Mouse (Mus musculus): ENCODE data around the gene Gng7. TPM values are rescaled to one million over a fixed set of nuclear protein-coding genes. Genes with fewer than 3 reads are reported as not detected.
"Not testable (repeated sequence)": the region's sequence is repeated elsewhere in the genome, so short reads cannot be mapped to it uniquely, and the experiment has no call there.

Gene Gng7
- 2.2 and 4.8 TPM in 2 replicates for polyA plus RNA-seq (2014; fragmentation: Nextera tagmentation; extraction: Ambion mirVana)

GRCm38 (mm10) chr10:81014393-81015384 lies at the start of gene Gng7:
Gng7 (minus strand) TSS chr10:81014945.
- WGBS: 10% methylated on average over 31 of the region's 31 CpGs
- peak; percentile 98 for ATAC-seq (ENCODE audit: low FRiP score, low TSS enrichment)
- Histone ChIP-seq H3K4me3 (ENCODE audit: low read length) (peak within 1 kb of the TSS; percentile 41), H3K9me3 (ENCODE audit: control insufficient read depth, low read length) (no peaks in the 10 kb centered on the region), H3K4me1 (ENCODE audit: control insufficient read depth, insufficient read depth, low read length) (0 out of 2 replicates have a peak, but pooled peaks cover 4% of the 10 kb centered on the region), H3K36me3 (ENCODE audit: control insufficient read depth, insufficient read depth, low read length) (no peaks in the 10 kb centered on the region), H3K27me3 (ENCODE audit: control insufficient read depth, insufficient read depth, low read length) (no peaks in the 10 kb centered on the region), H3K4me2 (replicated peaks; ENCODE audit: low read depth, low read length) (peak within 1 kb of the TSS; percentile 57), H3K27ac (ENCODE audit: low read depth, low read length) (no peak within 1 kb of the TSS), H3K9ac (ENCODE audit: low read depth, low read length) (peak within 1 kb of the TSS; percentile 54)

GRCm38 (mm10) chr10:81064519-81064918 lies 49.8 kb upstream of the Gng7 start:
- ATAC-seq (ENCODE audit: low FRiP score, low TSS enrichment); H3K9me3 ChIP-seq (ENCODE audit: control insufficient read depth, low read length); H3K9ac ChIP-seq (ENCODE audit: low read depth, low read length); H3K27ac ChIP-seq (ENCODE audit: low read depth, low read length); H3K4me2 ChIP-seq (replicated peaks; ENCODE audit: low read depth, low read length); H3K36me3 ChIP-seq (ENCODE audit: control insufficient read depth, insufficient read depth, low read length); H3K4me3 ChIP-seq (ENCODE audit: low read length); H3K27me3 ChIP-seq (ENCODE audit: control insufficient read depth, insufficient read depth, low read length); H3K4me1 ChIP-seq (ENCODE audit: control insufficient read depth, insufficient read depth, low read length): not testable (repeated sequence)
- WGBS: 90% methylated on average over 8 of the region's 8 CpGs

- Histone ChIP-seq H3K4me1 (ENCODE audit: control insufficient read depth, insufficient read depth, low read length) (peaks cover 11% of the 10 kb centered on the region), H3K36me3 (ENCODE audit: control insufficient read depth, insufficient read depth, low read length) (no peaks in the 10 kb centered on the region), H3K4me3 (ENCODE audit: low read length) (no peak overlapping the region), H3K27ac (ENCODE audit: low read depth, low read length) (no peak overlapping the region), H3K9ac (ENCODE audit: low read depth, low read length) (no peak overlapping the region), H3K9me3 (ENCODE audit: control insufficient read depth, low read length) (no peaks in the 10 kb centered on the region), H3K27me3 (ENCODE audit: control insufficient read depth, insufficient read depth, low read length) (no peaks in the 10 kb centered on the region), H3K4me2 (replicated peaks; ENCODE audit: low read depth, low read length) (no peak overlapping the region)
- ATAC-seq (ENCODE audit: low FRiP score, low TSS enrichment): no peak
- 69% methylated on average over 4 of the region's 4 CpGs for WGBS
These were observed 48.0 kb upstream of the Gng7 start for GRCm38 (mm10) chr10:81062710-81063109.

- Histone ChIP-seq H3K27me3 (ENCODE audit: control insufficient read depth, insufficient read depth, low read length) (no peaks in the 10 kb centered on the region), H3K9me3 (ENCODE audit: control insufficient read depth, low read length) (no peaks in the 10 kb centered on the region), H3K36me3 (ENCODE audit: control insufficient read depth, insufficient read depth, low read length) (peaks cover 3% of the 10 kb centered on the region; the same call in 1 of the 2 replicates), H3K4me2 (replicated peaks; ENCODE audit: low read depth, low read length) (peak within 1 kb of the TSS; percentile 67), H3K4me1 (ENCODE audit: control insufficient read depth, insufficient read depth, low read length) (peaks cover 16% of the 10 kb centered on the region), H3K9ac (ENCODE audit: low read depth, low read length) (peak within 1 kb of the TSS; percentile 76), H3K4me3 (ENCODE audit: low read length) (peak within 1 kb of the TSS; percentile 80), H3K27ac (ENCODE audit: low read depth, low read length) (no peak within 1 kb of the TSS)
- ATAC-seq (ENCODE audit: low FRiP score, low TSS enrichment): peak; percentile 96
- under 1% methylated on average over 48 of the region's 48 CpGs for WGBS
These were observed 45.1 kb upstream of the Gng7 start, which contains the start of gene Sgta for GRCm38 (mm10) chr10:81059603-81060543. Sgta (minus strand) TSS chr10:81060181.

DNA sequence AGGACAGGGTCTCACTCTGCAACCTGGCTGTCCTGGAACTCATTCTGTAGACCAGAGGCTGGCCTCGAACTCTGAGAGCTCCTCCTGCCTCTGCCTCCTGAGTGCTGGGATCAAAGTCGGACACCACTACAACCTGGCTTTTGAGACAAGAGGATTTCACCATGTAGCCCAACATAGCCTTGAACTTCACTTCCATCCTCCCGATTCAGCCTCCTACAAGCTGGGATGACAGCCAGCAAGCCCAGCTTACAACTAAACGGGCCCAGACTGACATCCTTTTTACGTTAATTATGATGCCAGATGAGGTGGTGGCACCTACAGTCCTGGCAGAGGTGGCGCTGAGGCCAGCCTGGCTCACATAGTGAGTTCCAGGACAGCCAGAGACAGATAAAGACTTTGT lies 44.2 kb upstream of the Gng7 start:
- H3K9me3 ChIP-seq (ENCODE audit: control insufficient read depth, low read length): no peaks in the 10 kb centered on the region
- no peak for ATAC-seq (ENCODE audit: low FRiP score, low TSS enrichment)
- no peak overlapping the region for H3K27ac ChIP-seq (ENCODE audit: low read depth, low read length)
- peak overlapping the region; percentile 80 for H3K4me3 ChIP-seq (ENCODE audit: low read length)
- peak overlapping the region; percentile 76; the same call in 1 of the 2 replicates for H3K9ac ChIP-seq (ENCODE audit: low read depth, low read length)
- H3K4me1 ChIP-seq (ENCODE audit: control insufficient read depth, insufficient read depth, low read length): peaks cover 16% of the 10 kb centered on the region
- peaks cover 3% of the 10 kb centered on the region; the same call in 1 of the 2 replicates for H3K36me3 ChIP-seq (ENCODE audit: control insufficient read depth, insufficient read depth, low read length)
- H3K27me3 ChIP-seq (ENCODE audit: control insufficient read depth, insufficient read depth, low read length): no peaks in the 10 kb centered on the region
- WGBS: 88% methylated on average over 6 of the region's 6 CpGs
- H3K4me2 ChIP-seq (replicated peaks; ENCODE audit: low read depth, low read length): peak overlapping the region; percentile 67

GRCm38 (mm10) chr10:81057406-81058130 lies 42.8 kb upstream of the Gng7 start:
- ATAC-seq (ENCODE audit: low FRiP score, low TSS enrichment): no peak
- no peaks in the 10 kb centered on the region for H3K9me3 ChIP-seq (ENCODE audit: control insufficient read depth, low read length)
- no peak overlapping the region for H3K9ac ChIP-seq (ENCODE audit: low read depth, low read length)
- no peaks in the 10 kb centered on the region for H3K27me3 ChIP-seq (ENCODE audit: control insufficient read depth, insufficient read depth, low read length)
- WGBS: 92% methylated on average over 23 of the region's 23 CpGs
- H3K36me3 ChIP-seq (ENCODE audit: control insufficient read depth, insufficient read depth, low read length): peaks cover 3% of the 10 kb centered on the region
- H3K27ac ChIP-seq (ENCODE audit: low read depth, low read length): no peak overlapping the region
- no peak overlapping the region for H3K4me2 ChIP-seq (replicated peaks; ENCODE audit: low read depth, low read length)
- peaks cover 16% of the 10 kb centered on the region for H3K4me1 ChIP-seq (ENCODE audit: control insufficient read depth, insufficient read depth, low read length)
- no peak overlapping the region for H3K4me3 ChIP-seq (ENCODE audit: low read length)

GRCm38 (mm10) chr10:81055802-81056340 lies 41.1 kb upstream of the Gng7 start:
- not testable (repeated sequence) for H3K4me2 ChIP-seq (replicated peaks; ENCODE audit: low read depth, low read length); H3K9ac ChIP-seq (ENCODE audit: low read depth, low read length); H3K27me3 ChIP-seq (ENCODE audit: control insufficient read depth, insufficient read depth, low read length); H3K4me3 ChIP-seq (ENCODE audit: low read length); H3K27ac ChIP-seq (ENCODE audit: low read depth, low read length); ATAC-seq (ENCODE audit: low FRiP score, low TSS enrichment); H3K9me3 ChIP-seq (ENCODE audit: control insufficient read depth, low read length)
- Histone ChIP-seq H3K4me1 (ENCODE audit: control insufficient read depth, insufficient read depth, low read length) (peaks cover 16% of the 10 kb centered on the region), H3K36me3 (ENCODE audit: control insufficient read depth, insufficient read depth, low read length) (peaks cover 19% of the 10 kb centered on the region)
- WGBS: 84% methylated on average over 11 of the region's 11 CpGs

DNA sequence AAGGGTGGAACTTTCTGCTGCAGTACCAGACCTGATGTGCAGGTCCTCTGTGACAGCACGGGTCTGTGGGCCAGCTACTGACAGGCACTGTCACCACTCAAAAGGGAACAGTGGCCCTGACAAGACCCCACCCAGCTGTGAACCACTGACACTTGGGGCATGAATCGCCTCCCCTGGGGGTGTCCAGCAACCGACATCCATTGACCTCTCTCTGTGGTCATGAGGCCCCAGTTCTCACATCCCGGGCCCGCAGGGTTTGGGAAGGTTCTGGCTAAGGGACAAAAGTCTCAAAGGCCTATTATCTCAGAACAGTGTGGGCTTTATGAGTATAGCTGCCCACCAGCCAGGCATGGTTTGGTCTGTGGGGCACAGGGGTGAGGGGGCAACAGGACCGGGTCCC lies 40.4 kb upstream of the Gng7 start:
- ATAC-seq (ENCODE audit: low FRiP score, low TSS enrichment): no peak
- no peak overlapping the region for H3K9ac ChIP-seq (ENCODE audit: low read depth, low read length)

More for the DNA sequence above, 40.4 kb upstream of the Gng7 start:
- Histone ChIP-seq H3K27me3 (ENCODE audit: control insufficient read depth, insufficient read depth, low read length) (no peaks in the 10 kb centered on the region), H3K4me3 (ENCODE audit: low read length) (no peak overlapping the region), H3K9me3 (ENCODE audit: control insufficient read depth, low read length) (no peaks in the 10 kb centered on the region), H3K4me1 (ENCODE audit: control insufficient read depth, insufficient read depth, low read length) (peaks cover 16% of the 10 kb centered on the region), H3K4me2 (replicated peaks; ENCODE audit: low read depth, low read length) (no peak overlapping the region), H3K36me3 (ENCODE audit: control insufficient read depth, insufficient read depth, low read length) (peaks cover 24% of the 10 kb centered on the region), H3K27ac (ENCODE audit: low read depth, low read length) (no peak overlapping the region)
- 91% methylated on average over 6 of the region's 6 CpGs for WGBS
